Mouse (Mus musculus) lung, postnatal 14 days (tissue): ENCODE measurements around the gene Htra2.

Experiments used
- DNase-seq: peaks from one replicate; pipeline ENCODE4 v3.0.0; 2021

Htra2 gene

DNA sequence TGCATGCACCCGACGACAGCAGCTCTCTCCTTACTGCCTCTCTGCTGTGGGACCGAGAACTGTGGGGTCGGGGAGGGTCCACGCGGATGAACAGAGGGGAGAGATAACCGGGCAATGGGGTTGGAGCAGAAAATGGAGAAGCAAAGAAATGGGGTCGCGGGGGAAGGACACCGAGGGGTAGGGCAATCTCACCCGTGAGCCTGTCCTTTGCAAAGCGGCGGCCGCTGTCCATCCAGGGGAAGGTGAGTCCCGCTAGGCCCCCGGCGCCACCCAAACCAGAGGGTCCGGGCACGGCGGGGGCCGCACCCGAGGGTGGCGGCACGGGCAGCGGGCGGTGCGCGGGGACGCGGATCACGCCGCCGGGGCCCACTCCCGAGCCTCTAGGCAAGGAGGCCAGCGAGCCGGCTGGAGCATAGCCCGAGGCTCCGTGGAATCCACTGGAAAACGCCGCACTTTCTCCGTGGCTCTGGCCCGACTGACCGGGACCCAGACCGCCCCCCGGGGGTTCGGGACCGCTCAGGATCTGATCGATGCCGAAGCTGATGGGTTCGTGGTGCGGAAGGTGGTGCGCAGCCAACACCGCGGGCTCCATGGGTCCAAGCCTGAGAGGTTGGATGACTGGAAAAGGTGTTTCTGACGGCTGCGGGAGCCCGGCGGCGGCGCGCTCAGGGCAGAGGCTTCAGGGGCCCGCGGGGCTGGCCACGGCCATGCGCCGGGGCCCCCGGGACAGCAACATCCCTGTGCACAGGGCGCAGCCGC lies 14.6 kb upstream of the Htra2 start:
- no peak for DNase-seq

GRCm38 (mm10) chr6:83068706-83069487 lies 13.8 kb upstream of the Htra2 start:
- DNase-seq, result no peak

DNA sequence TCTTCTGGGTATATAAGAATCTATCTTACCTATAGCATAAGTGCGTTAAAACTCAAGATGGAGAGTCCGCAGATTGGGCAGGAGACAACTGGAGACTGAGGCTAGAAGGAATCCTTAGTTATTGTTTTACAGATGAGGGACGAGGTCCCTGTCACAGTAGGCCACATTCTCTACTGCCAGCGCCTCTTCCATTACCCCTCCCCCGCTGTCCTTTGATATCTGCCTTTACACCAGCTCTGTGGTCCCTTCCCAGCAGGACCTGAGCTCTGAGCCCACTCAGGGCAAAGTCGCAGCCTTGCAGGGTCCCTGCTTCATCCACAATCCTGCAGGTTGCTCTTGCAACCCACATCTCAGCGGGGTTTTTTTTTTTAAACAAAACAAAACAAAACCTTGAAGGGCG lies 13.1 kb upstream of the Htra2 start:
- no peak for DNase-seq

- no peak for DNase-seq
Measured at GRCm38 (mm10) chr6:83066441-83066840, 11.4 kb upstream of the Htra2 start.

- no peak for DNase-seq
Measured at GRCm38 (mm10) chr6:83065995-83066394, 10.9 kb upstream of the Htra2 start.

DNA sequence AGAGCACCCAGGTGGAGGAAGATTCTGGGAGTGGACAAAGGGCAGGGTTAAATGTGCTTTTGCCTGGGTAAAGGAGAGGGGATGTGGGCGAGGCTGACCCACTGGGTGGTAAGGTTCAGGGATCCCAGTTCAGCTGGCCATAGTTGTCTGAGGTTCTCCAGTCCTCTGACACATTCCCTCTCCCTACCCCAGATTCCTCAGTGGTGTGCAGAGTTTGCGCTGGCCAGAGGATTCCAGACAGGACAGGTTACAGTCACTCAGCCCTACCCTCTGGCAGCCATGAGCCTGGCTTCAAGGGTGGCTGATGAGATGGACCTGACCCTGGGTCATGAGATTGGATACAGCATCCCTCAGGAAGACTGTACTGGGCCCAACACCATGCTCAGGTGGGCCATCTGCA lies 3.7 kb upstream of the Htra2 start:
- DNase-seq, result no peak

DNA sequence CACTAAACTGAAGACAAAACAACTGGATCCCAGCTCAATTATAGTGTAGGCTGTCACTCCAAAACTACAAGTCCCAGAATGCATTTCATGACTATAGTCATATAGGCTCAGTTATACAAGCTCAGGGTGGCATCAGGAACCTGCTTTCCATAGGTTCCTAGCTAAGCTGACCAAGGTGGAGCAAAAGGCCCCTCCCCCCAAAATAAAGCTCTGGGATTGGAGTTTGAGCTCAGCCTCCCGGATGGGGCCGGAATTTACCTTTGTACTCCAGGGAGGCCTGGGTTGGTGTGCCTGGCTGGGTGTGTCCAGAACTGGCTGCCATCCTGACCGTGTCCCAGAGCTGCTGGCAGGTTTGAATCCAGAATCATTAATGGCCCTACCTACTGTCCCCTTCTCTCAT lies 2.7 kb upstream of the Htra2 start, which contains the start of gene Dqx1:
Gene Dqx1 (plus strand): TSS at position 55 of the 400 bp plus-strand sequence.
- no peak for DNase-seq

GRCm38 (mm10) chr6:83054074-83054851 lies 810 bp downstream of the Htra2 start, which contains the start of gene Aup1:
TSS of gene Aup1 (plus strand) at chr6:83054521.
- peak; percentile 95 for DNase-seq

DNA sequence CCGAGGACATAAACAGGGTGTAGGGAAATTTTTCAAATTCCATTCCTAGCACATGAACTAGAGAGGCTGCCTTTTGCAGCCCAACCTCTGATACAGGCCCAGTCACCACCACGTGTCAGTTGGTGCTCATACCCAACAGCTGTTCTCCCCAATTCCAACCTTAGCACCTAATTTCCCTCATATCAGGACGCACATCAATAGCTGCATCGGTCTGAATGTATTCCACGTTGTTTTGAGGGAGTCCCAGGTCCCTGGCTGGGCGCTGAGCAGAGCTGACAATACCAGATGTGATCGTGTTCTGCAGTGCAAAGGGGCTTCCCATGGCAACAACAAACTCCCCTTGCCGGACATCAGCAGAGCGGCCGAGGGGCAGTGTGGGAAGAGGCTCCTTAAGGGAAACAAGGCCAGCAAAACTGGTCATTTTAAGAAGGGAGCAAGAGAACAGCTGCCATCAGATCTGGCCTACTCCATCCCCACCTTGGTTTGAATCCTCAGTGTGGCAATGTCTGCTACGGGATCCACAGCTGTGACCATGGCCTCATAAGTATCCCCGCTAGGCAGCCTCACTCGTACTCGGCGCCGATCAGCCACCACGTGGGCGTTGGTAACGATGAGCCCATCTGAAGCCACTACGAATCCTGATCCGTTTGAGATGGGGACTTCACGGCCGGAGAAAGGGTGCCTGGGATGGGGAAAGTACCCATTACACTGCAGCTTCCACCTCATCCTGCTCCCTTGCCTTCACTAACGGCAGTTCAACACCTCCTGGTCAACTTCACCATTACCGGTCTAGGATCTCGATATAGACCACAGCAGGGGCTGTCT lies 1.7 kb downstream of the Htra2 start:
- peak; percentile 27 for DNase-seq

GRCm38 (mm10) chr6:83049367-83049766 lies 5.7 kb downstream of the Htra2 start:
- no peak for DNase-seq

- no peak for DNase-seq
Measured at GRCm38 (mm10) chr6:83044742-83045141, 10.3 kb downstream of the Htra2 start.

GRCm38 (mm10) chr6:83043993-83044392 lies 11.1 kb downstream of the Htra2 start:
- DNase-seq, result no peak

DNA sequence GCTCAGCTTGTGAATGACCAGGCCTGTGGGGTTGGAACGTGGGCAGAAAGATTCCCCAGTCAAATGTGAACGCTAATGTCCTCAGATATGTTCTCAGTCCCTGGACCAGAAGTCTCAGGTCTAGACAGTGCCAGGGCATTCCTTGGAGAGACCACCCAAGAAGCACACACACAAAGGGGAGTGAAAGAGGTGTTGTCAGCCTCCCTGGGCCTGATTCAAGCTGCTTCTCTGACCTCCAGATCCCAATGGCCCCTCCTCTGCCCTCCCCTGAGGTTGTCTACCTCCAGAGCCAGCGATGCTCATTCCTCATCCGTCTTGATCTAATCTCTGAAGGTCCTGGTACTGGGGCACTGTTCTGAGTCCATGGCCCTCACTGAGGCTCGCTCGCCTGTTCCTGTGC lies 11.5 kb downstream of the Htra2 start:
- no peak for DNase-seq

- no peak for DNase-seq
Measured at GRCm38 (mm10) chr6:83040601-83041000, 14.5 kb downstream of the Htra2 start.

- DNase-seq, result peak; percentile 96
Measured at GRCm38 (mm10) chr6:83038496-83039012, 16.5 kb downstream of the Htra2 start.

DNA sequence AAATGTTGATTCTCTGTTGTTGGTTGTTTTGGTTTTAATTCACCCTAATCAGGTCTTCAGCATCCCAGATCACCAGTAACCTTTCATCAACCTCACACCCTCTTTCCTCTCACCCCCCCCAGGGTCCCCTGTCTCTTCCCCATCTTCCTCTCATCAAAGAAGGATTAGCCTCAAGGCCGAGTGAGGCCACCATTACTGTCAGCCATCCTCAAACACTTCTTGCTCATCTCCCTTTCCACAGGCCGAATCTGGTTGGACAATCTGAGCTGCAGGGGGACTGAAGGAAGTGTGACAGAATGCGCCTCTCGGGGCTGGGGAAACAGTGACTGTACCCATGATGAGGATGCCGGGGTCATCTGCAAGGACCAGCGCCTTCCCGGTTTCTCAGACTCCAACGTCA lies 17.9 kb downstream of the Htra2 start:
- no peak for DNase-seq

DNA sequence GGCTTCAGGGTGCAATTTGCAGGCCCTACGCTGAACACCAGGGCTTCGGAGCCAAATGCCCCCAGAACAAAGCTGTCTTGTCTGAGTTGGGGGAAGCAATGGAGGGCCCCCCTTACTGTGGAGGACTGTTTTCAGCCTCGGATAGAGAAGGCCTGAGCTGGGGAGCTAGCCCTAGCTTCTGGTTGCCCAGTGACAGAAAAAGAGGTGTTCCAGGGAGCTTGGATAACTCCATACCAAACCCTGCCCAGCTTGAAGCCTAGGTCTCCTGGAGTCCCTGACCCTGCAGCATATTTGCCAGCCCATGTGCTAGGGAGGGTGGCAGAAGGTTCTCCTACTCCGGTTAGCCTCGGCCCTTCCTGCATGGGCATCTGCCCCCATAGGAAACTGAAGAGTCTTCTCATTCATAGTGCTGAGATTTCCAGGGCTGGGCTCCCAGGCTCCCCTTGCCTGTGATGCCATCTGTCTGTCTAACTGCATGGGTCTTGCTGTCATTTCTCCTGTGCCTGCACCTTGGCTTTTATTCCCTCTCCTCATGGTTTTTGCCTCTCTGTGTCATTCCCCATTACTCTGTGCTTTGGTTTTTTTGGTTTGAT lies 20.5 kb downstream of the Htra2 start:
- DNase-seq, result no peak

- peak; percentile 76 for DNase-seq
Measured at GRCm38 (mm10) chr6:83033249-83034185, 21.6 kb downstream of the Htra2 start, which contains the start of the genes Dok1 and Loxl3. TSS of gene Dok1 (minus strand) at chr6:83033471. TSS of gene Loxl3 (plus strand) at chr6:83034173.

GRCm38 (mm10) chr6:83032769-83033191 lies 22.3 kb downstream of the Htra2 start:
- peak; percentile 51 for DNase-seq

DNA sequence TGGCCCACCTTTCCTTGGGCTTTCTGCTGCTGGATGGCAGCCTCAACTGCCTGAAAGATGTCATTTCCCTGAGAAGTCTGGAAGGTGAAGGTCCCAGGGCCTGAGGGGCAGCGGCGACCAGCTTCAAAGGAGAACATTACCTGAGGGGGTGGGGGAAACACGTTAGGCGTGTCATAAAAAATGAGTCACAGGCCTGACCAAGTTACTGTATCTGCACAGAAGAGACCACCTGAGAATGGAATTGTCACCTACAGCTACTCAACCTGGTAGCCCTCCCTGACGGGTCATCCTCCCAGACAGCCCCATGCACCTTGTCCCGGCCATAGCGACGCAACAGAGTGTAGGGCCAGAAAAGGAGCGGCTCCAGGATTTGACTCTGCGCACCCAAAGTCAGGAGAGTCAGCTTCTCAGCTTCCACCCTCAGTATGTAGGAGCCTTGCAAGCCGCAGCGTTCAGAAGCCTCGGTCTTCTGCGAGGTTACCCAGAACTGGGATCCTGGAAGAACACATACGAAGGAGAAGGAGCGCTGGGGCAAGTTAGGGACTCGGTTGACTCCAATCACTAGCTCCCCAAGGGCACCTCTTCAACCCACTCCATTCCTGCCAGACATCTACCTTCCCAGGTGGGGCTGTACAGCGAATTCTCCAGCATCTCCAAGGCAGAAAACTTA lies 23.0 kb downstream of the Htra2 start:
- DNase-seq, result no peak
